Mouse (Mus musculus): ENCODE measurements around the gene Ccdc121.

Ccdc121 gene

DNA sequence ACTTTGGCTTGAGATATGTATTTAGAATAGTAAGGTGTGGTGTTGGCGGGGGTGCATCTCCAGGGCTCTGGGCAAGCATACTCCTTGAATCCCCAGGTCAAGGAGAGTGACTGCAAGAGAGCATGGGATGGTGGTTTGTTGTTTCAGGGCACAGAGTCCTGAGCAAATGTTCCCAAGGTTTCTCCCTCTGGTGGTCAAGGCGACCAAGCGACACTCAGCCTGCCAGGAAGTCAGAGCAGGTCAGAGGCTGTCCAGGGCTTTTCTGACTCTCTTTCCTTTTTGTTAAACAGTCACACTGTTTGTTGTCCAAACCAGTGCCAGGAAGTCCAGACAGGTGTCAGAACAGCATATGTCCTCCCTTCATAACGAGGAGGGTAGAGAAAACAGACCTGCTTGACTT, at the start of gene Ccdc121:
Gene Ccdc121 (minus strand): TSS at position 145 of the 400 bp plus-strand sequence.
- no peak for DNase-seq

GRCm38 (mm10) chr1:181560325-181560724, 49.1 kb upstream of the Ccdc121 start:
- DNase-seq: no peak

DNA sequence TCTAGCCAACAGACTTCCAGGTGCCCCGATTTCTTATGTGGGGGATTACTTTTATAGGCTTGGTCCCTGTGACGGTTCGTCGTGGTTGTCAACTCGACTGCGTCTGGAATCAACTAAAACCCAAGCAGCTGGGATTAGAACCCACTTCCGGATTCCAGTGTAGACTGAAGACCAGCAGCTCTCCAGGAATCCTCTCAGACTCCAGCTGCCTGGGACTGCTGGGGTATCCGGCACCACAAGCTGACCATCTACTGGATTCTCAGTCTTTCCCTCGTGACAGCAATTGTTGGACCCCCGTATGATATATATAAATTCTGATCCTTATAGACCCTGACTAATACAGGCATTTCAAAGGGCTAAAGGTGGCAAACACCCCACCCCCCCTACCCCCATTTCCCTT, 48.4 kb upstream of the Ccdc121 start:
- DNase-seq: no peak

DNA sequence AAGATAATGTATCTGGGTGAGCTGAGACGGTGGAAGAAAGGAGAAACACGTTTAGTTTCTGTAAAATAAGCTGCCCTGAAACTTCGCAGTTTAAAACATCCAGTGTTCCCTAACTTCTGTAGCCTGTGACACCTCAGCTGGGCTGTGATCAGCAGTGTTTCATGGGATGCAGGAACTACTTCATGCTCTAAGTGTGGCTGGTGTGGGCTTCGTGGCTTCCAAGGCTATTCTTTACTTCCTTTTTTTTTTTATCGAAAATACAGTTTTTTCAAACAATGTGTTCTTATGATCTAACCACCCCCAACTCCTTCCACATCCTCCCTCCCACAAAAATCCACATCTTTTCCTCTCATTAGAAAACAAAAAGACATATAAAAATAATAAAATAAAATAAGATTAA, 44.2 kb upstream of the Ccdc121 start:
- no peak for DNase-seq

DNA sequence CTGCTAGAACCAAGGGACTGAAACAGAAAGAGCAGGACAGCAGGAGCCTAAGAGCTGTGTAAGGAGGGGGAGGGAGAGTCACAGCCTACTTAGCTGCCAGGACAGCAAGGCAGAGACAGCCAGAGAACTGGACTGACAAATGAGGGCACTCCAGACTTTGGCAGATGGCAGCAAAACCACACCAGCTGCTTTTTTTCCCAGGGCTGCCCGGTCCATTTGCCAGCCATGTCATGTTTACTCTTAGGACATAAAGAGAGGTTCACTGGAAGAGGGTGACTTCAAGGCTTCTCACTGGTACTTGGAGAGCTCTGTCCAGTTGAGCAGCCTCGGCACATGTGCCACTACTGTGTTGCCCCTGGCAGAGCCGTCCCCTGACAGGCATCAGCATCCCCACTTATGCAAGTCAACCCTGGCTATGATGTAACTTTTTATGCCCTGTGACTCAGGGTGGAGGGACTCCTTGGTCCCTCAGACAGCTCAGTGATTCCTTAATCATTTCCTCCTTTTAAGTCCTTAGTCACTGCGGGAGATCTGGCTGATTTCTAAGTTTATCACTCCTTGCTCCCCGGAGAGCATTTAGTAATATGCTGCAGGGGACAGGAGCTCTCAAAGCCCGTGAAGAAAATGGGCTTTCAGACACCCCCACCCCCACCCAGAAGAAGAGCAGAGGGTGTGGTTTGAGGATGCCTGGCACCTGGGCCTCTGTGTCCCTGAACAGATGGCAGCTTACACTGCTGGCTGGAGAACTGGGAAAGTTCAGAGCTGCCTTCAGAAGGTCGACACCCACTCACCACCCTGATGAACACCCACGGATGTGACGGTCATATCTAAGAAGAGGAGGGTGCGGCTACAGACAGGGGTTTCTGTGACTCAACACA, 41.5 kb upstream of the Ccdc121 start:
- no peak for DNase-seq

GRCm38 (mm10) chr1:181550826-181551225, 39.6 kb upstream of the Ccdc121 start:
- no peak for DNase-seq

GRCm38 (mm10) chr1:181549987-181550386, 38.7 kb upstream of the Ccdc121 start:
- DNase-seq: no peak

DNA sequence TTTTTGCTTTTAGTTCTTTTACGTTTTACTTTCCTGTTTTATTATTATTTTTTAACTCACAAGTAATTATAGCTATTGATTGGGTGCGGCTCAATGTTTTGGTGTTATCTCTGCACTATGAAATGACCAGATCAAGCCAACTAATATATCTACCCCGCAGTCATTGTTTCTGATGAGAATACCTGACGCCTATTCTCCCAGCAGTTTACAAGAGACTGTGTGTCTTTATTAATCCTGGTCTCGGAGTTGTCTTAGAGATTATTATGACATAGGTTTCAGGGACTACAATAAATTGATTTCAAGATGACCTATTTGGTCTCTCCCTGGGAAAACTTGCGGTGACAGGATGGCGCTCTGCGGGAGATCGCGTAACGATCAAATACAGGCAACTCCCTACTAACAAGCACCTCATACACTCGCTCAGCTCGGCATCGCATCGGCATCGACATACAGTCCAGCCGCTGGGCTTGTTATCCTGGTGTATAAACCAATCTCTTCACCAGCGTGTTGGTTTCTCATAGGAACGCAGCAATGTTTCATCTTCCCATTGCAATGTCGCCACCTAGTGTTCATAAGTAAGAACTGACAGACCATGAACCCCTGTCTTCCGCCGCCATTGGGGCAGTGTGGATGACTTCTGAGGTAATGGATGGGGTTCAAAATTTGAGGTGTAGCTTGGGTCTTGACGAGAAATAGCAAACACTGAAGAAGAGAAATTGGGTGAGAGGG, 34.0 kb upstream of the Ccdc121 start:
- peak in 1 of 2 experiments; percentile 29 for DNase-seq

DNA sequence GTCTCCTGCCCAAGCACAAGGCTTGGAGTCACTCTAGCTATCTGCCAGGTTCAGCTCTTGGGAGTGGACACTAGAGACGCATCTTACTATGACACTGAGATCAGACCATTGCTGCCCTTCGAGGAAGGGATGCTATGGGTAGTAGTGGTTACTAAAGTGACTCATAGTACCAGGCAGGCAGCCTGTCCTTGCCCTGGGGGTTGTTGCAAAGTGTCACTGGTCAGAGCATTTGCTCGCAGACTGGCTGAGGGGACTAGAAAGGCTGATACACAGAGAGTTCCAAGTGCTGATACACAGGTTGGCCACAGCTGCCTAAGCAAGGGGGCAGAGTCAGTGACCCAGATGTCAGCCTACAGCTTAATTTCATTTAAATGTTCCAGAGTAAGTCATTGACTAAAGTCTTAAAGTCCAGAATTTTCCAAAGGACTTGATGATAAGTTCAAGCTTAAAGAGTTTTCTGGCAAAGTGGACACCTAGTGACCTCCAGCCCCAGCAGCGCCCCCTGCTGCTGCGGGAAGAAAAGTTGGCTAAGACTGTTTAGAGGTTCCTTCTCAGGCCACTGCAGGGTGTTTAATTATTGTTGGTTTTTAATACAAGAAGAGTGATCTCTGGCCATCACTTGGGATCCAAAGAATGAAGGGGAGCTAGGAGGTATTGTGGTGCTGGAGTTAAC, 32.6 kb upstream of the Ccdc121 start:
- no peak for DNase-seq

- DNase-seq: no peak
Measured at GRCm38 (mm10) chr1:181539846-181540769, 28.9 kb upstream of the Ccdc121 start.

DNA sequence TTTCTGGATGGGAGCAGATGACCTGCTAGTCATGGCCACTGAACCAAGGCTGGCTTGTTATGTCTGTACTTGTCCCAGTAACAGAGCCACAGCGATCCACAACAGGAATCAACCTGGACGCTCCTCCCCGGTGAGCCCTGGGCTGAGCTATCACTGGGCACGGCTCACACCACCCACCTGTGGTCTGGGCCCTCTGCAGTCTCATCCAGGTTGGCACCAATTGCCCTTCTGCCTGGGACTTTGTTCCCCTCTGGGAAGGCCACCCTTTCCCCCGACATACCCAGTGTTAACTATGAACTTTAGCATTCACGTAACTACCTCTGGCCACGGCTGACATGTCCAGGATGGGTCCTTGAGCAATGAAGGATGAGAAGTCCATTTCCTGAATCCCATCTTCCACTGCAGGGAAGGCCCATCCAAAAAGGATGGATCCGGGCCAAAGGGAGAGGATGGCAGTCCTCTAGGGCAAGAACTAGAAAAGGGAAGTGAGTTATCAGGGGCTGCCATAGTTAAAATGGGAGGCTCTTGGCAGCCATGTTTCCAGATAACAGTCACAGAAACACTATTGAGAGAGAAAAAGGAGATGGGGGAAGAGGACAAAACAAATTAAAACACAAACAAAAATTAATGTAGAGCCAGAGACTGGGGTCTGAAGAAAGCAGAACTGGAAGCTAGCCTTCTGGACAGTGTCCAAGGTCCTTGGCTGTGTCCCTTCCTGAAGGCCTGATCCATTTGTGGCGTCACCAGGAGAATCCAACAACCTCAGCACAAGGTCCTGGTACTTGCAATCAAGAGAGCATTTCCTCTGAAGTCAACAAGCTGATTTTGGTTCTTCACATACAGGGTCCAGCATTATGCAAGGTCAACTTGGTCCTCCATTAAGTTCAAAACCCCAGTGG, 26.6 kb upstream of the Ccdc121 start:
- DNase-seq: no peak

- no peak for DNase-seq
Measured at GRCm38 (mm10) chr1:181535165-181535873, 24.1 kb upstream of the Ccdc121 start.

- DNase-seq: peak in 1 of 2 experiments; percentile 14
Measured at GRCm38 (mm10) chr1:181529368-181529767, 18.1 kb upstream of the Ccdc121 start.

- no peak for DNase-seq
Measured at GRCm38 (mm10) chr1:181525996-181526395, 14.7 kb upstream of the Ccdc121 start.

DNA sequence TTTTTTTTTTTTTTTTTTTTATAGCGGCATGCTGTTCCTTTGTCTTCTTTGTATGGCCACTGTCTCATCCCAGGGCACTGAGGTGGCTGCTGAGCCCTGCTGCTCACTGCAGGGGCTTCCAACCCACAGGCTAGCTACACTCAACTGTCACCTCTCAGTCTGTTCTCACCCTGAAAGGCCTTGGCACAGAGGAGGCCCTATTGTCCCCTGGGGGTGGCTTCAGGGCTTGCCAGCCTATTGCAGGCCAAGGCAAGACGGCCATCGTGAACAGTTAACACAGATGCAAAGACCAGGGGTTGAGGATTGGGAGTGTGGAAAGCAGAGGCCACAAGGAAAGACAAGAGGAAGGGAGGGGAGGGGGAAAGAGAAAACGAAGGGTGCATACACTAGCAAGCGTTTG, 12.6 kb upstream of the Ccdc121 start:
- no peak for DNase-seq

DNA sequence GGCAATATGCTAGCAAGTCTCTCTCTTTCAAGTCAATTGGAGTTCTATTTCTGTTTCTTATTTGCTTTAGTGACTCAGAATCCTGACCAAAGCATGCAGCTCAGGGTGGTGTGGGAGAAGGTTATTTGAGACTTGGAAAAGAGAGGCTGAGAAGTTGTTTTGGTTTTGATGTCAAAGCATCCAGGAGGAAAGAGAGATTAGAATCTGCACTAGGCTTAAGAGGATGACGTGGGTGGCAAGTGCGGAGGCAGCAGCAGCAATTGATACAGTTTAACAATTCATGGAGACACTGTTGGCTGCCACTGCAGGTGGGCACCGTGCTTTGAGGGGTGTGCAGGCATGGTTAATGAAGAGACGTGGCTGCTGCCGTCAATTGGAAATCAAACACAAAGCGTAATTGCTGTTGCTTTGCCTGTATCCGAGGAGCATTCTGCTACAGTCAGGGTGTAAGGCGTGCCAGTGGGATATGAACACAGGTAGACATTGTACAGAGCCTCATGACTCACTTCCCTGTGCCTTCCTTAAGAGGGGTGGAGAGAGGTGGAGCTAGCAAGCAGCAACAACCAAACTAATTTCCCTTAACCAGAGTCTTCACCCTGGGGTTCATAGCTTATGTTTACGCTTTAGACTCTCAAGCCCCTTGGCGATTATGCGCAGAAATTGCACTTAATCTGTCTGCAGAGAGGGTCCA, 10.3 kb upstream of the Ccdc121 start:
- no peak for DNase-seq

- DNase-seq: no peak
Measured at GRCm38 (mm10) chr1:181519137-181519536, 7.9 kb upstream of the Ccdc121 start.

GRCm38 (mm10) chr1:181518046-181518445, 6.8 kb upstream of the Ccdc121 start:
- DNase-seq: no peak

DNA sequence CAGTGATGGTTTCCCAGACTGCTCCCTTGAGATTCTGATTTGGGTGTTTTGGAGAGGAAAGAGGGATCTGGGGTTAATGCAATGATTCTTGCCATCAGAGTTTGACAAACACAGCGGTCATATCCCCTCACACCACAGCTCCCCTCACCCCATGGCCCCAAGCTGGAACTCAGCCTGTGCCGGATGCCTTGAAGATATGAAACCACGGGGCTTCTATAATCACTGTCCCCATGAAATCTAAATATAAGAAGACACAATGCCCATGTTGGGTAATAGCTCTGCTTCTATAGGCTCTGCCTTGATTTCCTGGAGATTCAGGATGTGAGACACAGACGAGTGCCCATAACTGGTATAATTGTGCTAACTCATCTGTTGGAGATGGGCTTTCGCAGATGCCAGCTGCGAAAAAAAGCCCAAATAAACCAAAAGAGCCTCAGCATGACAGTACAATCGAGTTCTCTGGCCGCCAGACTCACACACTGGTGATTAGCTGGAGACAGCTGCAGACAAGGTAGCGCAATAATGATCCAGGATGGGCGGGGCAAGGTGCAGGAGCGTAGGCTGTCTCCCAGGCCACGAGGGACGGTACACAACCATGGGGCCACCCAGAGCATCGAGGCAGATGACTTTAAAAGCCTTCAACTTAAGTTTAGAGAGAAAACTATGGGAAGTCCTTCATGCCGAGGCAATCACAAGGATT, 1.3 kb upstream of the Ccdc121 start:
- DNase-seq: no peak

Measured in spleen, adult 18-20 months (tissue).